Mouse (Mus musculus) fibroblast of lung, adult 2 months (primary cell): Measurements from ENCODE around the gene Ctrl.
"Not testable (repeated sequence)": the region's sequence is repeated elsewhere in the genome, so short reads cannot be mapped to it uniquely, and the experiment has no call there.

Source experiments
- DNase-seq: peaks from one replicate; pipeline ENCODE4 v3.0.0-alpha.2; 2011; ENCODE audit warnings: low read depth

Gene Ctrl

DNA sequence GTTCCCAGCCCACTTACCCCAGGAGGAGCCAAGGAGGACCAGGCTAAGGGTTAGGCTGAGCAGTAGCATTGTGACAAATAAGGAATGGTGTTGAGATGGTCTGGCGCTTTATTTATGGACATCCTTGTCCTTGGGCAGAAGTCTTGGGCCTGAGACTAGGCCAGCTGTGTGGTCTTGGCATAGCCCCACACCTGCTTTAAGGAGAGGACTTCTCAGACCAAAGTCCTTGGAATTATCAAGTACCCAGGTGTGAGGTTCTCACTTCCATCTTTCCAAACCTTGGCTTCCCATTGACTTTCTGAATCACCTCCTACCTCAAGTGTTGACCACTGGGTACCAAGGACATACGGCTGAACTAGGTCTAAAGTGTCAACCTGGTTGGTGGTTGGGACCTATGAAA is at the start of gene Ctrl:
Gene Ctrl, minus strand, starts transcription at position 101 of the 400 bp plus-strand sequence.
- DNase-seq = no peak

DNA sequence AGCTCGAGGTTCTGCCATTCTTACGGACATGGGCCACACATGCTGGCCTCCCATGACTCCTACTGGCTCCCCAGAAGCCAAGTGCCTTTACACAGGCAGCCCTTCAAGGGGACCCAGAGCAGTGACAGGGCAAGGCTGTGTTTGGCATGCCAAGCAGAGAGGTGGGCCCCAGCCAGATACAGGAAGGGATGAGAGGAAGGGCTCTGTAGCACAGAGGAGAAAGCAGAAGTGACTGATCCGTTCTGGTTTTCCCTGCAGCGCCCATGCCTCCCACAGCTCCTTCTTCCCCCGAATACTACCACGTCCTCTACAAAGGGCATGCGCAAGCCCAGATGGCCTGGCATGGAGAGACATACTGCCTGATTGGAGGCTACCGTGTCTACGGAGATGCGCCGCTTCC is 49.7 kb upstream of the Ctrl start:
- DNase-seq = not testable (repeated sequence)

DNA sequence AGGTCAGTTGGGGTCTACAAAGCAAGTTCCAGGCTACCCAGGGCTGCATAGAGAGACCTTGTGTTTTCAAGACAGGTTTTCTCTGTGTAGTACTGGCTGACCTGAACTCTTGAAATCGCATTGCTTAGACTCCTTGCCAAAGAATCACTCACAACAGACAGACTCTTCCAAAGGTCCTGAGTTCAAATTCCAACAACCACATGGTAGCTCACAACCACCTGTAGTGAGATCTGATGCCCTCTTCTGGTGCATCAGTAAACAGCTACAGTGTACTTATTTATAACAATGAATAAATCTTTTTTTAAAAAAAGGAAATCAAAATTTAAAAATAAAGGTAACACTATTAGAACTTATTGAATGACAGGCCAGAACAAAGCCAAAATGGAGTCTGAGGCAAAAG is 47.5 kb upstream of the Ctrl start:
- DNase-seq = no peak

DNA sequence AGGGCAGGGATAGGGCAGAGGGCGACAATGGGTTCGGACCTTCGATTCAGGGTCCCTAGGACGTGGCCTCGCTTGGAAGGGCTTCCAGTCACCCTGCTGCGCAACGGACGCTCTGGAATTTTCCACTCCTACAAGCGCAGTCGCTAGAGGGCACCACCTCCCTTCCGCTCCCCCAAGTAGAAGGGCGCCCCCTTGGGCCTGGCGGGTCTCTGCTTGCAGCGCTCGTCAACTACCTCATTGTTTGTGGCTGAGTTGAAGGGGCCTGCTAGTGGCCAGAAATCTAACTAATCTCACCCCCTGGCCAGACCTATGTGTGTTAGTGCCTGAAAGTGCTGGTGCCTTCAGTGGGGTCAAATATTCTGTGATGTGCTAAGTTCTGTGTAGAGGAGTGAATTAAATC is 45.7 kb upstream of the Ctrl start, which contains the start of gene Dpep3:
Gene Dpep3, minus strand, starts transcription at position 105 of the 400 bp plus-strand sequence.
- DNase-seq = no peak

DNA sequence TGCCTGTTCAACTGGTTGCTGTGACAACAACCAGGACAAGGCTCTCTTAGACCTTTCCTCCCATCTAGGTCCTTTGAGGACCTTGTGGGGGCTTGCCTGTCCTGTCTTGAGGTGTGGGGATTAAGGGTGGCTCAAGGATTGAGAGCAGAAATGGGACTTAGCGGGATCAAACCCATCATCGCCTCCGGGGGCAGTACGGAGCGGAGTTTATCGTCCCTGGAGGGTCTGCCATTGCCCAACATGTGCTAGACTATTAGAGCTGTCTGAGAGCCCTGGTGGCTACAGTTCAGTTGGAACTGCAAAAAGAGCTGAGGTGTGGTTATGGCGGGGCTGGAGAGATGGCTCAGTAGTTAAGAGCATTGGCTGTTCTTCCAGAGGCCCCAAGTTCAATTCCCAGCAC is 41.7 kb upstream of the Ctrl start:
- DNase-seq = no peak

DNA sequence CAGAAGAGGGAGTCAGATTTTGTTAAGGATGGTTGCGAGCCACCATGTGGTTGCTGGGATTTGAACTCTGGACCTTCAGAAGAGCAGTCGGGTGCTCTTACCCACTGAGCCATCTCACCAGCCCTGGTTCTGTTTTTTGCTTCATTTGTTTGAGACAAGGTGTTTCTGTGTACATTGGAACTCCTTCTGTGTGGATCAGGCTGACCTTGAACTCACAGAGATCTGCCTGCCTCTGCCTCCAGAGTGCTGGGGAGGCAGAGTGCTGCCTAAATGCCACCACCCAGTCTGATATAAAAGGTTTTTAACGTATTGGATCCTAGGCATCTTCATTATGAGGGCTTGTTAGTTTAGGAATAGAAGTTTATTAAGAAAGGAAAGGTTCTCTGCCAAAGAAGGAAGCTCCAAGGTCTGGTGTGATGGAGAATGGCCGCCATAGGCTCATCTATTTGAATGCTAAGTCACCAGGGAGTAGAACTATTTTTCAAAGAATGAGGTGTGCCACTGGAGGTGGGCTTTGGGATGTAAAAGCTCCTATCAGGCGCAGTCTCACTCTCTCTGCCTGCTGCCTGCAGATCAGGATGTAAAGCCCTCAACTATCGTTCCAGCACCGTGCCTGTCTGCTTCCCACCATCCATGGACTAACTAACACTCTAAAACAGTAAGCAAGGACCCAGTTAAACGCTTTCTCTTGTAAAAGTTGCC is 37.5 kb upstream of the Ctrl start:
- DNase-seq = no peak

DNA sequence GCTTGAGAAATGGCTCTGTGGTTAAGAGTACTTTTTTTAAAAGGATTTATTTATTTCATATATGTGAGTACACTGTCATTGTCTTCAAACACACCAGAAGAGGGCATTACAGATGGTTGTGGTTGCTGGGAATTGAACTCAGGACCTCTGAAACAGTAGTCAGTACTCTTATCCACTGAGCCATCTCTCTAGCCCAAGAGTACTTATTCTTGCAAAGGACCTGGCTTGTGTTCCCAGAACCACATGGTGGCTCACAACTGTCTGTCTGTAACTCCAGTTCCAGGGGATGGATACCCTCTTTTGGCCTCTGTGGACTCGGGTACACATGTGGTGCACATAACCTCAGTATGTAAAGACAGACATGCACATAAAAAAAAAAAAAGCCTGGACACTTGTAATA is 35.7 kb upstream of the Ctrl start:
- no peak for DNase-seq

DNA sequence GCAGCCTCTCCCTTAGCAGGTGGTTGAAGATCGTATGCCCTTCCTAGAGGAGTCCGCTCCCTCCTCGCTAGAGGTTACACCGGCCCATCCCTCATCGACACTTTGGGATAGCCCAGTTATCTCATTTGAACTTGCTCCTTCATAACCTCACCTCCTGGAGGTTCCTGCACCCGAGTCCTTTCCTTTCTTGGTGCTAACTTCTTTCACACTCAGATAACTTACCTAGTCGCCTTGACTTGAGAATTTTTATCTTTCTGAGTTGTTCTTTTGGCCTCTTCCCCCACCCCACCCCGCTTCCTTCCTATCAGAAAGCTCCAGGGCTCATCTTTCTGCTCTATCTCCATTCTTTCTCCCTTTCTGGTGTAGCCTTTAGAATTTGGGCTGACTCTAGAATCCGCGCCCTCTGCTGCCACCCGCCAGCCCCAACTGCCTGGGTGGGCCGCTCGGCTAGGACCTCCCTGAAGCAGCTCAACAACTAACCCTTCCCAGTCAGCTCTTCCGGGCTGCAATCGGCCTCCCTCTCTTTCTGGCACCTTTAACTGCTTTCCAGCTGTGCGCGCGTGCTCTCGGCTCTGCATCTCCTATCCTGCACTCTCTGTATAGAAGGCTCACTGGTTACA is 33.1 kb upstream of the Ctrl start:
- DNase-seq = no peak

DNA sequence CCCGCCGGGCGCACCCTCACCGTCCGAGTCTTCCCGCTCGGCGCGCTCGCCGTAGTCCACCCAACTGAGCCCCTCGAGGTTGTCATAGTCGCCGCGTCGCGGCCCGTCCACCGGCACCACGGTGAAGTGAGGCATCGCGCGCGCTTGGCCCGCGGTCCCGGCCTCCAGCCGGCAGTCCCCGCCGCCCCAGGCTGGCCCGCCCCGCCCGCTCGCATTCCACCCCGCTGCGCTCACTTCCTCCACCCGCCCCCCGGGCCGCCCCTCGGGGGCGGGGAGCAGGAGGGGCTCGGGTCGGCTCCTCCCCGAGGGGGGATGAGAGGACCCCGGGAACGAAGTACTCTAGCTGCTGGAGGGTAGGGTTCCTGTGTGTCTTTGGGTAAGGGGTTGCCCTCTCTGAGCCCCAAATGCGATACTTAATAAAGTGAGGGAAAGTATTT is 32.3 kb upstream of the Ctrl start, which contains the start of gene Slc12a4:
Gene Slc12a4, minus strand, starts transcription at position 193 of the 437 bp plus-strand sequence.
- no peak for DNase-seq

DNA sequence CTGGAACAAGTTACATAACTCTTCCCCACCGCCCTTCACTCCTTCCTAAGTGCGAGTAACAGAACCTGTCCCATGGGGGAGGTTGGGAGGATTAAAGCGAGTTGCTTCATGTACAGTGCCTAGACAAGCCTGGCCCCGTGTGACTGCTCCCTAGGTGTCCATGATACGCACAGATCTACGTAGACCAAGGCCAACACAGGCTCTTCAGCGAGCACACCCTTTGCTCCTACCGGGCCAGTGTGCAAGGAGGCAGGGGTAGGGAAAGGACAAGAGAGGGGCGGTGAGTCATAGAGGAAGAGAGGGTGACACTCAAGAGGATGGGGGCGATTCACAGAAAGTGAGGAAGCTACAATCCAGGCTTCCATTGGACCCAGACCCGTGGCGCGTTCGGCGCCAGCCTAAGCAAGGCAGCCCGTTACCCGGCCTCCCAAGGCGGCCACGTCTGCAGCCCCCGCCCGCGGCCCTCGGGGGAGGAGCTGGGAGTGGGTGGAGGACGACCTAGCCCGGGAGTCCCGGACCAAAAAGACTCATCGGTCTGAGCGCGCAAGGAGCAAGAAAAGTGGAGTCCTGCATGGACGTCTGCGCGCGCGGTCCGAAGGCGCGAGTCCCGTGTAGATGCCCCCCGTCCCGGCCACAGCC is 31.7 kb upstream of the Ctrl start:
- no peak for DNase-seq

DNA sequence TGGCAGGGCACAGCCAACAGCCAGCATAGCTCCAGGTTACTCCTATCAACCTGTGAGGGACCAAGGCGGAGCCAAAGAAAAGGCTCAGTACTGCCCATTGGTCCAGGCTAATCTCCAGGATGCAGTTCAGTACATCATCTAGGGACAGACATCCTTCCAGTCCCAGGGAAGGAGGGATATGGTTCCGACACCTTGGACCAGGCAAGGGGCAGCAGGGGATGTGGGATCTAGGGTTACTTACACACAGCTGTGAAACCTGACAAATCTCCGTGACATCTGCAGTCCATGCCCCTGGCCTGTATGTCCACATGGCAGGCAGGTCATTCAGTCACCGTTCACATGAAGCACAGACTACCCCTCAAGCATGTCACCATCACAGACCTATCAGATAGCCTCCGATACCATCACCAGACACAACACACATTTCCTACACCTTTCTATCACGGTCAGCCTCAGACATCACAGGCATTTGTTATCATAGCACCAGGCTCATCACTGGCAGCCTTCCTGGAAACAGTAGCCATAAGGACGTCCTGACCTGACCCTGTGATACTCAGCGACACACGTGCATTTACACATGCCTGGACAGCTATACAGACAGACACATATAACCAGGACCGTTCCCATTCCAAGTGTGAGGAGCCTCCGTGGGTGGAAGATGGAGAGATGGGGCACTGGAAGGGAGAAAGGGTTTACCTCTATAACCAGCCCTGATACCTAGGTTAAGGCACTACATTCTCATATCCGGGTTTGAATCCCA is 31.0 kb upstream of the Ctrl start:
- no peak for DNase-seq

DNA sequence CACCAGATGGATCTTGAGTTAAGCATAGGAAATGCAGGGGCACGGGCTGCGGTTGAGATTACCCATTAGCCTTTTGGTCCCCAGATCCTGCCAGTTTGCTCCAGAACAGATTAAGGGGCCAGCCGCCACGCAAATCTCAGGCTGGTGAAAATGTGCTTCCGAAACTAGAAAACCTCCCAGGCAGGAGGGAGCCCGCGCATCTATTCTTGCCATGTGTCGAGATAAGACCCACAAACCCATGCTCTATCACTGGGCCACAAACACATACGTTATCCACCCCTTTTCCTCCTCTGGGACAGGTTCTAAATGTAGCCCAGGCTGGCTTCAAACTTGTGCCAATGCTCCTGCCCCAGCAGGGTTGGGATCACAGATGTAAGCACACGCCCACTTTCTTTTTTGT is 27.9 kb upstream of the Ctrl start:
- DNase-seq = no peak

DNA sequence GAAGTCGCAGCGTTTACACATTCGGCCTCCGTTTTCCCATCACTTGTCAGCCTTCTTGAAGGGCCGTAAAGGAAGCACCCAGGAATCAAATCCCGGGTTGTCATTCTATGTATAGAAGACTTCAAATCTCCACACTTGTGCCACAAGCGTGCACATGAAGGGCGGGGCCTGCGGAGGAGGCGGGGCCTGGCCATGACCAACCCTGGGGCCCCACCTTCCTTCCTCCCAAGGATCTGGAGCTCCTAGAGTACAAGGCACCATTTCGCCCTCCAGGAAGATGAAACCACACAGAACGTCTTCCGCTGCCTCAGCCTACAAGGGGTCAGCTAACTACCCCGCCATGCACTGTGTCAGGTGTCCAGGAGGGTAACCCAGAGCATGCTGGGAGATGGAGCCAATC is 27.4 kb upstream of the Ctrl start:
- no peak for DNase-seq

DNA sequence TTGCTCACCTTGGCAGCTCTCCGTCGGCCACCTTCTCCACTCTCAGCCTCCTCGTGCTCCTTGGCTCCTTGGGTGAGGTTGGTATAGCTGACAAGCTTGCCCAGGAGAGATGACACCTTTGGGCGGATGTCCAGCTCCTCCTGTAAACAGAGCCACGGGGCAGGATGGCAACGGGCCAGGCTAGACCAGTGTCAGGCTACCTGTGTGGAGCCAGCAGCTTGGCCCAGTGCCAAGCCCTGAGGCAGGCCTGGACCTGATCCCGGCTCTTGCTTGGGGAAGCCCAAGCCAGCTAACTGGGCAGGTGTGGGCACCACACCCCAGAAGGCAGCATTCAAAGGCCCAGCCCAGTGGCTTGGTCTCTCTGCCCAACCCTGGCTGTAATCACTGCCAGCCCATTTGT is 25.7 kb upstream of the Ctrl start:
- DNase-seq = no peak

DNA sequence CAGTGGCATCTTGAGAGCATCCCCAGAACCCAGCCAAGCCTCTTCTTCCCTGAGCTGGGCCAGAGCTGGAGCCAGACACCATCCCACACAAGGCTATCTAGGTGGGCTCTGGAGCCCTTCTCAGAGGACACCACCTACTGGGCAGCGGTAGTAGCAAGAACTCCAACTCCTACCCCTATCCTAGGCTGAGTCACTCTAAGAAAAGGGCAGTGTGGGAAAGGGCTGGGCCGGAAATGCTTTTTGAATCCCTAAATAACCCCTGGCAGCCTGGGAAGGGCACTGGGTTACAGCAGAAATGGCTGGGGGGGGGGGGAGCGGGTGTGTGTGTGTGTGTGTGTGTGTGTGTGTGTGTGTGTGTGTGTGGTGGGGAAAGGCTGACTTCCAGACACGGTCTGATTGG is 24.2 kb upstream of the Ctrl start:
- peak; percentile 90 for DNase-seq

DNA sequence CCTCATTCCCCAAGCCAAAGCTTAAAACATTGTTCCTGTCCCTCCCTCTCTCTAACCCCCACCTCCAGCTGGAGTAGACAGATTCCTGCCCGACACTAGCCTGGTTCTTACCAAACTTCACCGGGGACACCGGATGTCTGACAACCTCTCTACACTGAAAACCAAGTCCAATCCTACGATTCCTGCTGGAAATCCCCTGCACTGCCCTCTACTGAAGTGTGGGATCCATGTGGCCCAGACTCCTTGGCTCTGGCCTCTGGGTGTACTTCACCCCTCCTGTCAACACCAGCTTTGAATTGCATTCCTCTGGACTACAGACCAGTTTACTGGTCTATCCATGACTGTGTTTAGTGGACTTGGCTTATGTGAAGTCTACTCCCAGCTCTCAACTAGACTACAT is 22.9 kb upstream of the Ctrl start:
- DNase-seq = peak; percentile 99

DNA sequence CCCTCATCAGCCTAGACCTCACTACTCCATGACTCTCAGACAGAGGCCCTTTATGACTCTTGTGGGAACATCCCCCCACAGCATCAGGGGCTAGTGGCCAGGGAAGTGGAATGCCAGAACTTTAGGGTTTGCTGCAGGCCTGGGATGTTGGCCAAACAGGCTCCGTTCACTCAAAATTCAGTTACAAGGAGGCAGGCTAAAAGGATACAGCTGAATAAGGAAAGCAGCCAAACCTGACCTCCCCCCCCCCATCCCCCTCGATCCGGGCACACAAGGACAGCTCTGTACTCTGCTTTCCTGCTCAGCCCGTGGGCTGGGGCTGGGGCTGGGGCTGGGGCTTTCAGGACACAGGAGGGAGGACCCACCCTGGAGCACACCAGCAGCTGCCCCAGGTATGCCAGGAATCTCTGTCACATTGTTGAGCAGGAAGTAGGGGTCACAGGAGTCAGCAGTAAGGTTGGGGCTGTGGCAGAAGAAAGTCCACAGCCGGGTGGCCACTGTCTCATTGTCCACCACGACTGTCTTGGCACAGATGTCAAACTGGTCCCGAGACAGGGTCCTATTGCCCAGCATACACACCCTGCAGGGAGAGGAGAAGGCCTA is 17.5 kb upstream of the Ctrl start:
- peak; percentile 96 for DNase-seq

DNA sequence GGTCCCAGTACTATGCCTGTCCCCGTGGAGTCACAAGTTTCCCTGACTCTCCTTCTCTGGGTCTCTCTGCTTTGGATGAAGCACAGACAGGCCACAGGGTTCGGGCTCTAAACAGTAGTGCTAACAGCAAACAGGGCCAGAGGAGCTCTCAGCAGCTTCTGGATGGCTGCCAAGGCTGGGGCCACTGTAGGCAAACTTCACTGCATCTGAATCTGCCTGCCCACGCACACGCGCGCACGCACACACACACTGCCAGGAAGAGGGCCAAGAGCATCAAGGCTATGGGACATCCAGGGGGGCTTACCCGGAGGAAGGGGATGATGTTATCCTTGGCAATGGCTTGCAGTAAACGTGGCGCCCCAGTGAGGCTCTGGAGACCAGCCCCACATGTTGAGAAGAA is 15.7 kb upstream of the Ctrl start:
- DNase-seq = no peak

DNA sequence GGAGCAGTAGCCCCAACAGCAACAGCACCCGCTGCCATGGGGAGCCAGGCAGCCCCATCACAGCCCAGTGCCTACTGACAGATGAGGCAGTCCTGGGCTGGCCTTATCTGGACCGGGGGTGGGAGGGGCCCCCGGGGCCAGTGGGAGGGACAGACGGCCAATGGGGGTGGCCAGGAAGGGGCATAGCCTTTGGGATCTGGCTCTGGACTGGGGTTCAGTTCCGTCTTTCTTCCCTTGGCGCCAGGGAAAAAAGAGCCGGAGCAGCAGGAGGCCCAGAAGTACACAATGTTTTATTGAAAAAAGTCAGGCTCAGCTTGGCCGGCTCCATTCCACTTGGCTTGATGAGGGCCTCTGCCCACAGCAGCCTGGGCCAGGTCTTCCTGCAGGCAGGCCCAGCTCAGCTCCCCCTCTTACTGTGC is 9.7 kb upstream of the Ctrl start, which contains the start of gene Lcat:
Gene Lcat, minus strand, starts transcription at position 62 of the 419 bp plus-strand sequence.
- DNase-seq = no peak

DNA sequence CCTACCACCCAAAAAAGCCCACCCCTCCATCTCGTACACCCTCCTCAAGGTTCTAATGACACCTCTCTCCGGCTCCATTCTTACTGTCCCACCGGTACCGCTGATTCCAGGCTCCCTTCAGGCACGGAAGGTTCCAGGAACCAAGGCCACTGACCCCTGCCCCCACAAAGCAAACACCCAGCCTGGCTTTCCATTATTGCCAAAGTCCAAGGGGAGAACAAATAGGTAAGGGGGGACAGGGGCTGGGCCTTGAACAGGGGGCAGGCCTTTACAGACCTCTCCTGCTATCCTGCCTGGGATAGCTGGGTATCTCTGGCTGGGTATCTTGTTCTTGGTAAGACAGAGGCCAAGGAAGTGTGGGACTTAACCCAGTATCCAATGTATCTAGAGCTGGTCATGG is 8.9 kb upstream of the Ctrl start:
- no peak for DNase-seq

DNA sequence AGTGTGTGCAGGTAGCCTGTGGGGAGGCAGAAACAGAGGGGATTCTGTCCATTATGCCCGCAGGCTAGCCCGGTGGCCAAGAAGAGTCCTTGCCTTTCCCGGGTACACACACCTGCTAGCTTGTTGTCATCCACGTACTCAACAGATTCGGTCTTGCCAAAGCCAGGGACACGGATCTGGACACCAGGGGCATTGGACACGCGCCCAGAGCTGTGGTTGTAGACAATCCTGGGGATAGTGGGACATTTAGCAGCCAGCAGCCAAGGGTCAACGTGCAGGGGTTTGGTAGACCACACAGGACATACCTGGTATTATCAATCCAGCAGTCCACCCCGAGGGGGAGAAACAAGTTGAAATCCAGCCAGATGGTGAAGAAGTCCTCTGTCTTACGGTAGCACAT is 8.4 kb upstream of the Ctrl start:
- DNase-seq = no peak

DNA sequence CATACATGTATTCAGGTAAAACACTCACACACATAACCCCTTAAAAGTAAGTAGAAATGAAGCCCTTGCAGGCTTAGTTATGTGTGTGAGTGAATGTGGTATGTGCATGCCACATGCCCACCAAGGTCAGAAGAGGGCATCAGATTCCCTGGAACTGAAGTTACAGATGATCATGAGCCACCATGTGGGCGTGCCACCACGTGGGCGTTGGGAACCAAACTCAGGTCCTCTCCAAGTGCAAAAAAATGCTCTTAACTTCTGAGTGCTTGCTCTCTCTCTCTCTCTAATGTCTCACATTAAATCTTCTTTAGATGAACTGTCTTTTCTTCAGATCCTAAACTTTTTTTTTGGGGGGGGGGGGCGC is 4.6 kb upstream of the Ctrl start, which contains the start of gene Psmb10:
Gene Psmb10, minus strand, starts transcription at position 139 of the 364 bp plus-strand sequence.
- no peak for DNase-seq
